Mouse (Mus musculus): ENCODE data around the gene Ptx4. TPM values are rescaled to one million over a fixed set of nuclear protein-coding genes. Genes with fewer than 3 reads are reported as not detected.

The Ptx4 gene
- not detected in 2 replicates for polyA plus RNA-seq (2012; ENCODE audit: low replicate concordance)

DNA sequence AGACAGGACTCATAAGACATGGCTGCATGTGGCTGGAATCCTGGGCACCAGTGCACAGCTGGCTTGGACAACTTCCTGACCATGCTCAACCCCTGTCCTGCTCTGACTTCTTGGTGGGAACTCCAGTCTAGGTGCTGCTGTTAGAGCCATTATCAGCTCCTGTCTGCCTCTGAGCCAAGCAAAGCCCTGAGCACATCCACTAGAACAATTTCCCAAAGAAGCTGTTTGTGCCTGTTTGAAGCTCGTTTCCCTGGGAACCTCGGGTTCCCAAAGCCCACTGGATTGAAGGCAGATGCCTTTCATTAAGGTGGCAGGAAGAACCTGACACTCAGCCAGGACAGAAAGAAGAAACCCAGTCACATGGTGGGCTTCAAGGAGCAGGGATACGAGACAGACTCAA, at the start of gene Ptx4:
Gene Ptx4, plus strand, starts transcription at position 355 of the 400 bp plus-strand sequence.

DNA sequence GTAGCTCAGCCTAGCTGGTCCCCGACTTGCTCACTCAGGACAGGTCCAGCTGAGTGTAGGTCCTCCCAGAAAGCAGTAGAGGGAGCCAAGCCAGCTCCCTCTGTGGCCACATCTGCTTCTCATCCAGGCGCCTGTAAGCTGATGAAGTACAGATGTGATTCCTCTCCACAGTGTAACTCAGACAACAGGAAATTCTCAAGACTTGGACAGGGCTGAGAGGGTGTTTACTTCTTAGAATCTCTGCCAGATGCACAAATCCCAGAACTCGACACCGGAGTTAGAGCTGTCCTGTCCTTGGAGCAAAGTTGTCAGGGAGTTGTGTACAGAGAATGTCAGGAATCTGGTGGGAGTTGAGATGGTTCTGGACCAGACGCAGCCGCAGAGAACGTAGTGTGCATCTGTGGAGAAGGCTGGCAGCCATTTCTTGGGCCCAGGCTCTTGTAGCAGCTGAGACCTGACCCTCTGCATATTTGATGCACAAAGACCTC, 37.1 kb upstream of the Ptx4 start, which contains the start of gene Tmem204:
Gene Tmem204, minus strand, starts transcription at position 148 of the 488 bp plus-strand sequence.

DNA sequence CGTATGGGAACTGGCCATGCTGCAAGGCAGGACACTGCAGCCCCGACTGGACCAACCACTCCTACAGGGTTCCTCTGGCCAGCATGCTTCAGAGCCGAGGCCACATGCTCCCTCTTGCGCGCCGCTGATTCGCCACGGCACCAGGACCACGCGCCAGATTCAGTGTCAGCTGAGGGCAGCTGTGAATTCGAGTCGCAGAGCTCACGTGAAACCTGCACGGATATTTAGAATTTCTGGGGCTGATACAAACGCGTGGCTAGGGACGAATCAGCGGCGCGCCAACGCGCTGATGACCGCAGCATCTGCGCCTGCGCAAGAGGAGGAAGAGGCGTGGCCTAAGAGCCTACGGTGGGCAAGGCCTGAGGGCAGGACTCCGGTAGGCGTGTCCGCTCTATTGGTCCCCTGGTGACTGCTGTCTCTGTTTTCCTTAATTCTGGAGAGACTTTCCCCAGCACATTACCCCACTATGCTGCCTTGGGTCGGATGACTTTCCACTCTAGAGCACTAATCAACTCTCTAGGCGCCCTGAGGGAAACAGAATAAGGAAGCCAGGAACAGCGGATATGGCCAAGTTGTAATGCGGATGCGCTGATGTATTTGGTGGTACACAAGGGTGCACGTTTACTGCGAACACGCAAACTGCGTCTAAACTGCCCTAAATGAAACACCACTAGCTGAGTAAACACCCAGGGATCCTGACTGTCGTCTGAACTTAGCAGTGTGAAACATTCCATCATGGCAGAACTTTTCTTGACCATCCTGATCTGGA, 4.7 kb upstream of the Ptx4 start, which contains the start of gene Telo2:
Gene Telo2, minus strand, starts transcription at position 304 of the 769 bp plus-strand sequence.

DNA sequence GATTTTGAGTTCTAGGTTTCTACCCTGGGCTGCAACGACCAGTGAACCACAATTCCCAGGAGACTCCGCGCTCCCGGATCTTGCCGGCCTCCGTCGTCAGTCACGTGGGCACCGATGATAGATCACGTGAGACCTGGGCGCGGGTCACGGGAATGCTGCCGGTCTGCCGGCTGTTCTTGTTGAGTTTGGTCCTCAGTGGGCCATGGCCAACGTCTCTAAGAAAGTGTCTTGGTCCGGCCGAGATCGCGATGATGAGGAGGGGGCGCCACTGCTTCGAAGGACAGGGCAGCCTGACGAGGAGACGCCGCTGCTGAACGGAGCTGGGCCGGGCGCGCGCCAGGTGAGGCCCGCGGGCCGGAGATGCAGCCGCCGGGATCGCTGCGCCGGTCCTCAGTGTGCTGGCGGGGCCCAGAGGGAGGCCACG, 12.7 kb downstream of the Ptx4 start, which contains the start of gene Clcn7:
Gene Clcn7, plus strand, starts transcription at position 117 of the 424 bp plus-strand sequence.

DNA sequence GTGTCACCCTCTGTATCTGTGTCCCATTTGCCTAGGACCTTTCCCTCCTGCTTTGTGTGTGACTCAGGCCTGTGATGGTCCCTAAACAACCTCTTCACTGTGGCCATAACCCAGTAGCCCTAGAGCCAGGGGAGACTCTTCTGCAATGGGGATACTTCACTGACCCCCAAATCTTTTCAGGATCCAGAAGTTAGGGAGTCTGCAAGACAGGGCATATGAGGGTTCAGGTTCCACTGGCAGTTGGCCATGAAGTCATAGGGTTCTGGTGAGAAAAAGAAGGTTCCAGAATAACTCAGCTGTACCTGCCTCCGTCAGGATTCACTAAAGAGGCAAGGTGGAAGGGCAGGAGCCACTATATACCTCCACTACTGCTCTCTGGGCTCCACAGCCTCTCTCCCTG, 41.6 kb downstream of the Ptx4 start, which contains the start of gene Ccdc154:
Gene Ccdc154, plus strand, starts transcription at position 301 of the 400 bp plus-strand sequence.

Other genes starting within 250 kb of the Ptx4 start
- gene Nubp2, start 234.4 kb upstream of the Ptx4 start, polyA plus RNA-seq (2012; ENCODE audit: low replicate concordance) = 10.5 and 114 TPM in 2 replicates
- gene Spsb3, start 234.1 kb upstream of the Ptx4 start, polyA plus RNA-seq (2012; ENCODE audit: low replicate concordance) = 21.6 and 45.5 TPM in 2 replicates
- gene Eme2, start 225.7 kb upstream of the Ptx4 start, polyA plus RNA-seq (2012; ENCODE audit: low replicate concordance) = 31.8 and 37.9 TPM in 2 replicates
- 81.1 and 115 TPM in 2 replicates for gene Mrps34, start 225.6 kb upstream of the Ptx4 start, polyA plus RNA-seq (2012; ENCODE audit: low replicate concordance)
- gene Nme3, start 224.3 kb upstream of the Ptx4 start, polyA plus RNA-seq (2012; ENCODE audit: low replicate concordance) = 16.0 and 19.6 TPM in 2 replicates
- gene Mapk8ip3, start 183.8 kb upstream of the Ptx4 start, polyA plus RNA-seq (2012; ENCODE audit: low replicate concordance) = 38.3 and 49.4 TPM in 2 replicates
- gene Jpt2, start 160.1 kb upstream of the Ptx4 start, polyA plus RNA-seq (2012; ENCODE audit: low replicate concordance) = 9.1 and 11.1 TPM in 2 replicates
- gene Cramp1l, start 105.0 kb upstream of the Ptx4 start, polyA plus RNA-seq (2012; ENCODE audit: low replicate concordance) = 21.8 and 31.3 TPM in 2 replicates
- 6.6 and 11.9 TPM in 2 replicates for gene Ift140, start 104.7 kb upstream of the Ptx4 start, polyA plus RNA-seq (2012; ENCODE audit: low replicate concordance)
- gene Tmem204, start 37.2 kb upstream of the Ptx4 start, polyA plus RNA-seq (2012; ENCODE audit: low replicate concordance) = 0.61 and 0.64 TPM in 2 replicates
- gene Telo2, start 4.8 kb upstream of the Ptx4 start, polyA plus RNA-seq (2012; ENCODE audit: low replicate concordance) = 18.2 and 46.2 TPM in 2 replicates
- 27.7 and 32.4 TPM in 2 replicates for gene Clcn7, start 12.6 kb downstream of the Ptx4 start, polyA plus RNA-seq (2012; ENCODE audit: low replicate concordance)
- gene Ccdc154, start 41.7 kb downstream of the Ptx4 start, polyA plus RNA-seq (2012; ENCODE audit: low replicate concordance) = not detected in 2 replicates
- gene Gm38655, start 54.7 kb downstream of the Ptx4 start, polyA plus RNA-seq (2012; ENCODE audit: low replicate concordance) = not detected in 2 replicates
- 43.9 and 71.2 TPM in 2 replicates for gene BC003965, start 63.8 kb downstream of the Ptx4 start, polyA plus RNA-seq (2012; ENCODE audit: low replicate concordance)
- 54.2 and 108 TPM in 2 replicates for gene Unkl, start 67.6 kb downstream of the Ptx4 start, polyA plus RNA-seq (2012; ENCODE audit: low replicate concordance)
- gene Gnptg, start 119.4 kb downstream of the Ptx4 start, polyA plus RNA-seq (2012; ENCODE audit: low replicate concordance) = 3.7 and 11.8 TPM in 2 replicates
- gene Tsr3, start 119.4 kb downstream of the Ptx4 start, polyA plus RNA-seq (2012; ENCODE audit: low replicate concordance) = 10.5 and 15.0 TPM in 2 replicates
- 0.28 and 0.75 TPM in 2 replicates for gene Baiap3, start 135.6 kb downstream of the Ptx4 start, polyA plus RNA-seq (2012; ENCODE audit: low replicate concordance)
- 152 and 183 TPM in 2 replicates for gene Ube2i, start 153.9 kb downstream of the Ptx4 start, polyA plus RNA-seq (2012; ENCODE audit: low replicate concordance)
- gene Prss34, start 177.6 kb downstream of the Ptx4 start, polyA plus RNA-seq (2012; ENCODE audit: low replicate concordance) = 0.39 TPM in 1 of 2 replicates, not detected in the other
- gene Prss28, start 187.9 kb downstream of the Ptx4 start, polyA plus RNA-seq (2012; ENCODE audit: low replicate concordance) = not detected in 2 replicates
- 0.60 and 0.61 TPM in 2 replicates for gene Prss29, start 197.9 kb downstream of the Ptx4 start, polyA plus RNA-seq (2012; ENCODE audit: low replicate concordance)
- gene Tpsab1, start 224.8 kb downstream of the Ptx4 start, polyA plus RNA-seq (2012; ENCODE audit: low replicate concordance) = 0.16 and 0.36 TPM in 2 replicates
- 0.93 and 1.2 TPM in 2 replicates for gene Tpsb2, start 245.5 kb downstream of the Ptx4 start, polyA plus RNA-seq (2012; ENCODE audit: low replicate concordance)
- not detected in 2 replicates for gene Tpsg1, start 248.5 kb downstream of the Ptx4 start, polyA plus RNA-seq (2012; ENCODE audit: low replicate concordance)